In genomic region chr10:121427136-121427535, GRCm38 (mm10) we compare ENCODE assay signal across 8 mouse cellular contexts. TPM values are rescaled to one million over a fixed set of nuclear protein-coding genes. Genes with fewer than 3 reads are reported as not detected.
DNase-seq lines count a peak whose midpoint lies in the region; ATAC-seq lines count a peak whose summit lies in the region.

No protein-coding gene starts in this region.

- no peak overlapping the region for H3K4me3 ChIP-seq in lung, embryonic 16.5 days (ENCODE audit: low read length)

- no peaks in the 10 kb centered on the region for H3K9me3 ChIP-seq in lung, embryonic 16.5 days (ENCODE audit: control insufficient read depth, low read length)

- DNase-seq in gastrocnemius, postnatal 10 days, result peak; percentile 43
- no peak for DNase-seq in gastrocnemius, postnatal 25 days
- DNase-seq in CD8-positive naive resting alpha-beta T cell, adult 2 months (ENCODE audit: low read depth in 2 of 2, low spot score in 2 of 2), result peak; percentile 47 to 62
- DNase-seq in thymus, postnatal 4 days, result peak; percentile 86
- DNase-seq in gastrocnemius, adult 18-20 months (ENCODE audit: low spot score), result no peak

- H3K36me3 ChIP-seq in lung, embryonic 16.5 days (ENCODE audit: control insufficient read depth, insufficient read depth, low read length), result no peaks in the 10 kb centered on the region

- H3K27ac ChIP-seq in lung, embryonic 16.5 days (ENCODE audit: low read length), result peak overlapping the region; percentile 98

- H3K9ac ChIP-seq in lung, embryonic 16.5 days (ENCODE audit: low read length), result no peak overlapping the region

- 48% methylated on average over 5 of the region's 5 CpGs for WGBS in lung, embryonic 16.5 days

- peaks cover 84% of the 10 kb centered on the region for H3K4me1 ChIP-seq in lung, embryonic 16.5 days (replicated peaks; ENCODE audit: control insufficient read depth, insufficient read depth, low read length)

- peak; percentile 34 for ATAC-seq in granulocyte monocyte progenitor cell, adult 5-6 weeks (replicated peaks; ENCODE audit: poor library complexity, severe bottlenecking)
- ATAC-seq in lung, embryonic 16.5 days (ENCODE audit: low read depth), result no peak
- ATAC-seq in erythroblast, adult 5-6 weeks (replicated peaks; ENCODE audit: low FRiP score, poor library complexity, severe bottlenecking), result no peak

- H3K27me3 ChIP-seq in lung, embryonic 16.5 days (ENCODE audit: control insufficient read depth, insufficient read depth, low read depth, low read length), result no peaks in the 10 kb centered on the region

- no peak overlapping the region for H3K4me2 ChIP-seq in lung, embryonic 16.5 days (ENCODE audit: low read depth, low read length)

RNA-seq across cellular contexts. Expression of gene Rassf3, which starts 49.0 kb away (rescaled TPM):
- 10 to 100 TPM; 53.4 to 54.4 TPM for total RNA-seq in gastrocnemius, postnatal 10 days (2021)
- 10 to 100 TPM; 48.5 to 51.3 TPM for total RNA-seq in gastrocnemius, postnatal 25 days (2021)
- 22.4 and 30.6 TPM in 2 replicates for total RNA-seq in granulocyte monocyte progenitor cell, adult 5-6 weeks (2014; fragmentation: Nextera tagmentation)
- 21.0 and 22.5 TPM in 2 replicates for total RNA-seq in granulocyte monocyte progenitor cell, adult 5-6 weeks (2017)
- polyA plus RNA-seq in lung, embryonic 16.5 days (2015; fragmentation: Nextera tagmentation; extraction: Ambion mirVana), result 19.7 and 20.7 TPM in 2 replicates
- total RNA-seq in erythroblast, adult 5-6 weeks (2015; ENCODE audit: low replicate concordance), result 11.7 and 12.5 TPM in 2 replicates
- total RNA-seq in erythroblast, adult 5-6 weeks (2017; ENCODE audit: low replicate concordance), result 7.8 and 12.7 TPM in 2 replicates
- total RNA-seq in gastrocnemius, adult 18-20 months (2021), result 10 to 100 TPM; 34.7 to 47.5 TPM

Comparison
In these comparisons a context has a peak if more than half of its experiments do, and no peak if none do; other contexts are left out.
1. DNase-seq: peak in gastrocnemius, postnatal 10 days (single experiment), CD8-positive naive resting alpha-beta T cell, adult 2 months (2 of 2) and thymus, postnatal 4 days (single experiment); none in gastrocnemius, postnatal 25 days (single experiment) and gastrocnemius, adult 18-20 months (single experiment).